Mouse (Mus musculus) intestine, embryonic 15.5 days (tissue): ENCODE measurements at regions not wholly inside any gene's neighbourhood (a gene's known extent, or its start where the extent isn't known, plus 50 kb on each side); places are given as distances from the start of the nearest gene placed in this dataset.

ENCODE experiments used
- ATAC-seq: fragments of 200-750 bp; cut with Nextera tagmentation; 2 replicates; pipeline ENCODE4 v1.8.0; 2017; ENCODE audit warnings: moderate TSS enrichment, moderate library complexity
- H3K27ac ChIP-seq: fragments of 300-500 bp; sonication (generic); 2 replicates; pipeline ENCODE4 v1.5.1; 2015; ENCODE audit warnings: mild to moderate bottlenecking, inconsistent platforms
- H3K27me3 ChIP-seq: fragments of 300-500 bp; sonication (generic); replicated peaks from 2 replicates; pipeline ENCODE4 v1.6.1; 2015; ENCODE audit warnings: inconsistent platforms
- H3K36me3 ChIP-seq: fragments of 300-500 bp; sonication (generic); 2 replicates; pipeline ENCODE4 v1.6.1; 2015; ENCODE audit warnings: inconsistent platforms
- H3K4me1 ChIP-seq: fragments of 300-500 bp; sonication (generic); replicated peaks from 2 replicates; pipeline ENCODE4 v1.6.1; 2015; ENCODE audit warnings: inconsistent platforms
- H3K4me2 ChIP-seq: fragments of 300-500 bp; sonication (generic); replicated peaks from 2 replicates; pipeline ENCODE4 v1.6.1; 2015; ENCODE audit warnings: mild to moderate bottlenecking, inconsistent platforms
- H3K4me3 ChIP-seq: fragments of 300-500 bp; sonication (generic); replicated peaks from 2 replicates; pipeline ENCODE4 v1.5.1; 2015; ENCODE audit warnings: inconsistent platforms
- H3K9ac ChIP-seq: fragments of 300-500 bp; sonication (generic); 2 replicates; pipeline ENCODE4 v1.6.1; 2015; ENCODE audit warnings: inconsistent platforms
- H3K9me3 ChIP-seq: fragments of 300-500 bp; sonication (generic); 2 replicates; pipeline ENCODE4 v1.6.1; 2016; ENCODE audit warnings: inconsistent platforms
- whole genome bisulfite sequencing: fragments of 180-500 bp; shearing (Covaris S2); methylation state at CpG from one replicate; pipeline ENCODE4 v1.1.7; 2015; 5-methylcytosine and 5-hydroxymethylcytosine counted together

- no peaks in the 10 kb centered on the region for H3K36me3 ChIP-seq
- H3K4me2 ChIP-seq: no peak overlapping the region
- 43% methylated on average over 5 of the region's 5 CpGs for WGBS
- no peak for ATAC-seq
- no peak overlapping the region for H3K9ac ChIP-seq
- no peak overlapping the region for H3K27ac ChIP-seq
- H3K4me1 ChIP-seq: no peaks in the 10 kb centered on the region
- no peak overlapping the region for H3K4me3 ChIP-seq
- no peaks in the 10 kb centered on the region for H3K9me3 ChIP-seq
- H3K27me3 ChIP-seq: no peaks in the 10 kb centered on the region
Measured at GRCm38 (mm10) chr4:105606731-105607130, 182.9 kb upstream of the Gm12728 start.

GRCm38 (mm10) chr4:105610917-105611316 is 178.8 kb upstream of the Gm12728 start:
- no peak overlapping the region for H3K27ac ChIP-seq
- H3K36me3 ChIP-seq: no peaks in the 10 kb centered on the region
- H3K4me2 ChIP-seq: no peak overlapping the region
- H3K9me3 ChIP-seq: no peaks in the 10 kb centered on the region
- H3K4me3 ChIP-seq: no peak overlapping the region
- no peak overlapping the region for H3K9ac ChIP-seq
- no peaks in the 10 kb centered on the region for H3K27me3 ChIP-seq
- no peaks in the 10 kb centered on the region for H3K4me1 ChIP-seq
- WGBS: 62% methylated on average over 6 of the region's 6 CpGs
- no peak for ATAC-seq

- 64% methylated on average over 2 of the region's 2 CpGs for WGBS
Measured at GRCm38 (mm10) chr4:105614390-105614789, 175.3 kb upstream of the Gm12728 start.

GRCm38 (mm10) chr4:105626371-105627320 is 163.0 kb upstream of the Gm12728 start:
- 60% methylated on average over 14 of the region's 14 CpGs for WGBS
- ATAC-seq: no peak
- Histone ChIP-seq H3K4me3 (no peak overlapping the region), H3K4me1 (no peaks in the 10 kb centered on the region), H3K9ac (no peak overlapping the region), H3K4me2 (no peak overlapping the region), H3K36me3 (no peaks in the 10 kb centered on the region), H3K27me3 (no peaks in the 10 kb centered on the region), H3K9me3 (no peaks in the 10 kb centered on the region), H3K27ac (no peak overlapping the region)

More at GRCm38 (mm10) chr4:105614390-105614789, 175.3 kb upstream of the Gm12728 start:
- Histone ChIP-seq H3K27me3 (no peaks in the 10 kb centered on the region), H3K4me3 (no peak overlapping the region), H3K9me3 (no peaks in the 10 kb centered on the region), H3K9ac (no peak overlapping the region), H3K4me1 (no peaks in the 10 kb centered on the region), H3K27ac (no peak overlapping the region), H3K4me2 (no peak overlapping the region), H3K36me3 (no peaks in the 10 kb centered on the region)
- no peak for ATAC-seq

GRCm38 (mm10) chr4:105629581-105629980 is 160.1 kb upstream of the Gm12728 start:
- Histone ChIP-seq H3K4me1 (no peaks in the 10 kb centered on the region), H3K4me3 (no peak overlapping the region), H3K27me3 (no peaks in the 10 kb centered on the region), H3K4me2 (no peak overlapping the region), H3K9ac (no peak overlapping the region), H3K9me3 (no peaks in the 10 kb centered on the region), H3K36me3 (no peaks in the 10 kb centered on the region), H3K27ac (no peak overlapping the region)
- ATAC-seq: no peak
- 83% methylated on average over 4 of the region's 4 CpGs for WGBS

GRCm38 (mm10) chr4:105630595-105631369 is 158.9 kb upstream of the Gm12728 start:
- no peaks in the 10 kb centered on the region for H3K27me3 ChIP-seq
- WGBS: 70% methylated on average over 11 of the region's 11 CpGs
- H3K27ac ChIP-seq: no peak overlapping the region
- no peaks in the 10 kb centered on the region for H3K36me3 ChIP-seq
- no peaks in the 10 kb centered on the region for H3K4me1 ChIP-seq
- no peak overlapping the region for H3K9ac ChIP-seq
- no peaks in the 10 kb centered on the region for H3K9me3 ChIP-seq
- H3K4me2 ChIP-seq: no peak overlapping the region
- no peak overlapping the region for H3K4me3 ChIP-seq
- no peak for ATAC-seq

- WGBS: 62% methylated on average over 7 of the region's 7 CpGs
Measured at GRCm38 (mm10) chr4:105632581-105633358, 156.9 kb upstream of the Gm12728 start.

GRCm38 (mm10) chr4:105633789-105634188 is 155.9 kb upstream of the Gm12728 start:
- Histone ChIP-seq H3K27me3 (no peaks in the 10 kb centered on the region), H3K4me2 (no peak overlapping the region), H3K4me1 (no peaks in the 10 kb centered on the region), H3K4me3 (no peak overlapping the region), H3K9ac (no peak overlapping the region), H3K27ac (no peak overlapping the region), H3K9me3 (no peaks in the 10 kb centered on the region), H3K36me3 (no peaks in the 10 kb centered on the region)
- 89% methylated on average over 3 of the region's 3 CpGs for WGBS
- no peak for ATAC-seq

More at GRCm38 (mm10) chr4:105632581-105633358, 156.9 kb upstream of the Gm12728 start:
- no peaks in the 10 kb centered on the region for H3K9me3 ChIP-seq
- no peak overlapping the region for H3K4me3 ChIP-seq
- H3K27ac ChIP-seq: no peak overlapping the region
- H3K27me3 ChIP-seq: no peaks in the 10 kb centered on the region
- no peaks in the 10 kb centered on the region for H3K36me3 ChIP-seq
- no peaks in the 10 kb centered on the region for H3K4me1 ChIP-seq
- no peak overlapping the region for H3K9ac ChIP-seq
- H3K4me2 ChIP-seq: no peak overlapping the region
- peak; percentile 36; the same call in 1 of the 2 replicates for ATAC-seq

- Histone ChIP-seq H3K4me1 (peaks cover 4% of the 10 kb centered on the region; the same call in 1 of the 2 replicates), H3K9ac (no peak overlapping the region), H3K4me3 (no peak overlapping the region), H3K36me3 (no peaks in the 10 kb centered on the region), H3K27me3 (no peaks in the 10 kb centered on the region), H3K27ac (no peak overlapping the region), H3K9me3 (no peaks in the 10 kb centered on the region), H3K4me2 (no peak overlapping the region)
- ATAC-seq: peak; percentile 62; the same call in 1 of the 2 replicates
- 23% methylated on average over 4 of the region's 4 CpGs for WGBS
Measured at GRCm38 (mm10) chr4:105640793-105641192, 148.9 kb upstream of the Gm12728 start.

- H3K4me3 ChIP-seq: no peak overlapping the region
- no peak overlapping the region for H3K9ac ChIP-seq
- ATAC-seq: no peak
- no peaks in the 10 kb centered on the region for H3K9me3 ChIP-seq
- no peak overlapping the region for H3K4me2 ChIP-seq
- whole genome bisulfite sequencing: 62% methylated on average over 4 of the region's 4 CpGs
- H3K27ac ChIP-seq: no peak overlapping the region
- no peaks in the 10 kb centered on the region for H3K27me3 ChIP-seq
- H3K4me1 ChIP-seq: peaks cover 4% of the 10 kb centered on the region; the same call in 1 of the 2 replicates
- no peaks in the 10 kb centered on the region for H3K36me3 ChIP-seq
Measured at GRCm38 (mm10) chr4:105641582-105641981, 148.1 kb upstream of the Gm12728 start.

GRCm38 (mm10) chr4:105648820-105649446 is 140.7 kb upstream of the Gm12728 start:
- Histone ChIP-seq H3K9me3 (no peaks in the 10 kb centered on the region), H3K9ac (no peak overlapping the region), H3K4me1 (no peaks in the 10 kb centered on the region), H3K36me3 (no peaks in the 10 kb centered on the region), H3K27me3 (no peaks in the 10 kb centered on the region), H3K4me2 (no peak overlapping the region), H3K27ac (no peak overlapping the region), H3K4me3 (no peak overlapping the region)
- no peak for ATAC-seq
- WGBS: 63% methylated on average over 7 of the region's 7 CpGs
